Mouse (Mus musculus) cerebellum, adult 2 months (tissue): ENCODE data around the gene Cabp4. TPM values are rescaled to one million over a fixed set of nuclear protein-coding genes. Genes with fewer than 3 reads are reported as not detected.
"Not testable (repeated sequence)": the region's sequence is repeated elsewhere in the genome, so short reads cannot be mapped to it uniquely, and the experiment has no call there.

Source experiments
- DNase-seq, 2 experiments: peaks; one replicate each; pipeline ENCODE4 v3.0.0; 2021
- H3K27ac ChIP-seq: fragments of 200-500 bp; 2 replicates; pipeline ENCODE4 v1.5.1; 2012; ENCODE audit warnings: low read length, control low read depth, inconsistent platforms; ENCODE audit not compliant: insufficient read depth
- H3K27me3 ChIP-seq: fragments of 200-500 bp; 2 replicates; pipeline ENCODE4 v1.6.1; 2012; ENCODE audit warnings: inconsistent platforms, mild to moderate bottlenecking, low read length, moderate library complexity; ENCODE audit not compliant: control insufficient read depth, insufficient read depth
- H3K4me1 ChIP-seq: fragments of 200-500 bp; 2 replicates; pipeline ENCODE4 v1.6.1; 2011; ENCODE audit warnings: low read length; ENCODE audit not compliant: control insufficient read depth, insufficient read depth
- H3K4me3 ChIP-seq: fragments of 200-500 bp; replicated peaks from 2 replicates; pipeline ENCODE3; 2011; ENCODE audit warnings: mild to moderate bottlenecking, low read depth, low read length, control low read depth; ENCODE audit not compliant: insufficient read depth
- CTCF ChIP-seq: fragments of 200-500 bp; IDR thresholded peaks from 2 replicates; pipeline ENCODE4 v1.5.1; 2011; ENCODE audit warnings: low read depth, mild to moderate bottlenecking, control low read depth, low read length, moderate library complexity, borderline replicate concordance; ENCODE audit not compliant: insufficient read depth
- POLR2A ChIP-seq: fragments of 200-500 bp; IDR thresholded peaks from 2 replicates; pipeline ENCODE4 v1.6.1; 2011; ENCODE audit warnings: low read length, control low read depth, borderline replicate concordance; ENCODE audit not compliant: insufficient read depth
- WGBS: fragments of 180-500 bp; shearing (Covaris S2); methylation state at CpG from one replicate; pipeline ENCODE4 v1.1.7; 2018; 5-methylcytosine and 5-hydroxymethylcytosine counted together
- polyA plus RNA-seq: library from polyadenylated mRNA; depleted of rRNA; stranded (reverse); fragments of >200 nt; gene quantifications from 2 replicates; pipeline ENCODE4 v1.2.3, GENCODE M21; 2012

Cabp4 gene
- polyA plus RNA-seq, 1 experiment: 0.16 TPM

DNA sequence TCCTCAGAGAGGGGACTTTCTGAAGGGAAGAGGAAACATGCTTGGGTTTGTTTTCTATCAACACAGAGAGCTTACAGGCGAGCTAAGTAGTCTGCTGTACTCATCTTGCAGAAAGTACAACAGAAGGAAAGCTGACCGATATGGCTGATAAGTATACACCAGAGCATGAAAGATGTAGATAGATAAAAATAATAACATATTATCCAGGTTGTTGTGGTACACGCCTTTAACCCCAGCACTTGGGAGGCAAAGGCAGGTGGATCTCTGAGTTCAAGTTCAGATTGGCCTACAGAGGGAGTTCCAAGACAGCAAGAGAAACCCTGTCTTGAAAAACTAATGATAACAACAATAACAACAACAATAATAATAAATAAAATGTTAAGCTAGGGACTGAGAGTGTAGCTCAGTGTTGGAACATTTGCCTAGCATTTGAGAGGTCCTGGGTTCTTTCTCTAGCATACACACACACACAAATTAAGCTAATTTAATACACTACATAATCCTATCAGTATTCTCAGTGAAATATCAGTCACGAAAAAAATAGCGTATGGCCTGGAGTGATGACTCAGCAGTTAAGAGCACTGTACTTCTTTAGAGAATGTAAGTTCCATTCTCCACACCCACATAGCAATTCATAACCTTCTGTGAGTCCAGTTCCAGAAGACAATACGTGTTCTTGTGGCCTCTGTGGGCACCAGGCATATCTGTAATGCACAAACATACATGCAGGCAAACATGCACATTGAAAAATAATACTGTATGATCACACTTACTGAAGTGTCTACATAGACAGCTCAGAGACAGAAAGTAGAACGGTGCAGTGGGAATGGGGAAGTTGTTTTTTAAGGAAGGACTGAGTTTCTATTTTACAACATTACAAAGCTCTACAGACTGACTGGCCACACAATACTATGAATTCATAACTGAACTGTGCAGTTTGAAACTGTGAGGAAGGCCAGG is 21.1 kb downstream of the Cabp4 start:
- H3K4me3 ChIP-seq: no peak overlapping the region
- no peaks in the 10 kb centered on the region for H3K27me3 ChIP-seq
- 88% methylated on average over 7 of the region's 7 CpGs for WGBS
- peaks cover 6% of the 10 kb centered on the region; the same call in 1 of the 2 replicates for H3K4me1 ChIP-seq
- TF ChIP-seq CTCF (no peak), POLR2A (no peak)
- H3K27ac ChIP-seq: no peak overlapping the region
- no peak for DNase-seq

DNA sequence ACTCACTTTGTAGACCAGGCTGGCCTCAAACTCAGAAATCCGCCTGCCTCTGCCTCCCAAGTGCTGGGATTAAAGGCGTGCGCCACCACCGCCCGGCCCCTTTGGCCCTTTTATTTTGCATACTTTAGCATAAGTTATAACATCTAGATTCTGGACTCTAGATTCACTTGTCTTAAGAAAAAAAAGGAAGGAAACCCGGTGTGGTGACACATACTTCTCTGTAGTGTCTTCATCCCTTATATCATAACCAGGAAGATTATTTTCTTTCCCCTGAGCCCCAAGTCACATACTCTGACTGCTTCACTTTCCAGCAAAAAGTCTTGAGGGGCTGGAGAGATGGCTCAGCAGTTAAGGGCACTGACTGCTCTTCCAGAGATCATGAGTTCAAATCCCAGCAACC is 21.9 kb downstream of the Cabp4 start:
- DNase-seq, H3K4me3 ChIP-seq, H3K27me3 ChIP-seq, H3K27ac ChIP-seq, H3K4me1 ChIP-seq: not testable (repeated sequence)
- 67% methylated on average over 6 of the region's 6 CpGs for WGBS

DNA sequence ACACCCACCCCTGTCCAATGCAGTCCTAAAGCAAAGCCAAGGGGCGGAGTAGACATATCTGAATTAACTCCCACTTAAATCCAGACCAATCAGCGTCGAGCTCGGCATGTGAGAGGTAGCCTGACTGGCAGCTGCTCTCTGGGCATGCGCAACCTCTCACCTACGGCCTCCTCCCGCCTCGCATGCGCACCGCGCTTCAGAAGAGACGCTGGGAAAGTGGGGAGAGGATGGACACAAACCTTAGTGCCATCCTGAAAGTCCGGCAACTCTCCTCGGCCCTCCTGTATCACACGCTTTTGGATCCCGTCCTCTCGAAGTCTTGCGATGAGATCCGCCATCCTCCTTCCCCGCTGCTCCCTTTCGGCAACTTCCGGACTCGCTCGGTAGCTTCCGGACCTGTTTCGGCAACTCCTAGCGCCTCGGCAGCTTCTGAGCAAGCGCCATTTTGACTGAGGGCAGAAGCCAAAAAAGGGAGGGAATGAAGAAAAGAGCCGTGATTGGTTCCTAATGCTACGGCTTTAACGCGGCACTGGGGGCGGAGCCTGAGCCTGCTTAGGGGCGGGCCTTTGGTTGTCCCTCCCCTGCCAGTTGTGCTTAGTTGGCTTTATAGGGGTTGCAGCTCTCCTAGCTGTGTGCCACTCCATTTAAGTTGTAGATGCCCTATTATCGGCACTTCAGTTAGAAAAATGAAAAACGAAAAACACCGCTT is 22.6 kb downstream of the Cabp4 start:
- H3K27ac ChIP-seq: peak overlapping the region; percentile 63
- no peak for TF ChIP-seq CTCF
- TF ChIP-seq POLR2A: peak; percentile 80; the same call in 1 of the 2 replicates
- DNase-seq: peak; percentile 98
- 2% methylated on average over 38 of the region's 38 CpGs for WGBS
- H3K4me3 ChIP-seq: peak overlapping the region; percentile 64
- H3K4me1 ChIP-seq: no peaks in the 10 kb centered on the region
- no peaks in the 10 kb centered on the region for H3K27me3 ChIP-seq

DNA sequence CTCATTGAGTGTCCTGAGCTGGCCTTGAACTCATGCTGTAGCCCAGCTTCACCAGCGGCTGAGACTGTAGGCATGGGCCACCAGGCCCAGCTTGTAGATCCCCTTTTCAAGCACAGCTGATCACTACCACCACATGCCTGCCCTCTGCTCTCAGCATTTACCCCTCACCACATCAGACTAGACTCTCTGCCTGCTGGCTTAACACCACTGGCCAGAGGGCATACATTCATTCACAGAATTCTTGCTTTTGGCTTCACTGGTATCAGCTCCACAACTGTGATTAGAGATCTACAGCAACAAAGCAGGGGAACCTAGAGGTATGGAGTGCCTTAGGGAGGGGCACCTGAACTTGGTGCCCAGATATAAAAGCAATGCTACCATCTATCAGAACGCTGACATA is 23.3 kb downstream of the Cabp4 start:
- 96% methylated on average over 2 of the region's 2 CpGs for WGBS
- H3K27ac ChIP-seq: no peak overlapping the region

DNA sequence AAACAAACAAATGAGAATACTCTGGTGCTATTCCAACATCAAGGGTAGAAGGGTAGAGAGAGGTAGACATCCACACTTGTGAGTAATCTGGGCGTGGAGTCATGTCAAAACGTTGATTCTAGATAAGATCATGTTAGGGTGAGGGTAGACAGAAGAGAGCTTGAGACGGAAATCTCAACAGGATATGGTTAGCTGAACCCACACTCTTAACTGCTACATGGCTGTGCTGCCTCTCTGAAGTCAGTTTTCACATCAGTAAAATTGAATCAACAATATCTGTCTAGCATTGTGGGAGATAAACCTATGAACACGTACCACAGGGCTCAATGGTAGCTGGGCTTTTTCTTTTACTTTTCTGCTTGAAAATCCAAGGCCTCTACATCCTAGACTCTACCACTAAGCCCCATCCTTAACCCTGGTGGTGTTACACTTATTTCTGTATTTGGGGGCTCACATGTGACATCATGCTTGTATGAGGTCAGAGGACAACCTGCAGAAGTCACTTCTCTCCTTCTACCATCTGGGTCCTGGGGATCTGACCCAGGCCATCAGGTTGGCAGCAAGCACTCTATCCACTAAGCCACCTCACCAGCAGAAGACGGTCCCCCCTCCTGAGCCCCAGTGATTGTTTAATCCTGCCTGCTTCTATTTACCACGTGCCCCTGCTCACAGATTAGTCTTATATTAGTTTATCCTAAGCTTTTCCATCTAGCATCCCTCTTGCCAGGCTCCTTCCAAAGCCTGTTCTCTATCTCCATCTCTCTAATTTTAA is 23.9 kb downstream of the Cabp4 start:
- no peak for TF ChIP-seq CTCF
- TF ChIP-seq POLR2A: no peak
- H3K27ac ChIP-seq: no peak overlapping the region
- WGBS: 89% methylated on average over 6 of the region's 6 CpGs
- peak in 1 of 2 experiments; percentile 4 for DNase-seq
- no peak overlapping the region for H3K4me3 ChIP-seq
- H3K27me3 ChIP-seq: no peaks in the 10 kb centered on the region
- peaks cover 10% of the 10 kb centered on the region for H3K4me1 ChIP-seq

More for the DNA sequence above, 23.3 kb downstream of the Cabp4 start:
- no peak for TF ChIP-seq CTCF
- no peak for TF ChIP-seq POLR2A
- Histone ChIP-seq H3K4me3 (no peak overlapping the region), H3K27me3 (no peaks in the 10 kb centered on the region), H3K4me1 (peaks cover 4% of the 10 kb centered on the region; the same call in 1 of the 2 replicates)
- DNase-seq: no peak

DNA sequence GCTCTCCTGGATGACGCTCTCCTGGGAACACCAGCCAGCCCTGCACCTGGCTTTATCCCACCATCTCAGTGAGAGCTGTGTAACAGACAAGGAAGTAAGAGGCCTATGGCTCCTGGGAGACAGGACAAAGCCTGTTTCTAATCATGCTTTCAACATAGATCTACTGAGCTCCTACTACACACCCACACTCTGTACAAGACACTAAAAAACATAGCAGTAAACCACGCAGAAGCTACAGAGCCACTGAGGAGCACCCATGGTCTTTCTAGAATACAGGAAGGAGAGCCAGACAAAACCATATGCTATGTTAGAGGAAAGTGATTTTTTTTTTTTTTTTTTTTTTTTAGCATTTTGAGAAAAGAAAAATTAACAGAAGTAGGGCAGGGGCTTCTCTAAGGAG is 25.5 kb downstream of the Cabp4 start:
- no peak for TF ChIP-seq CTCF
- no peak for TF ChIP-seq POLR2A
- H3K4me3 ChIP-seq: no peak overlapping the region
- H3K4me1 ChIP-seq: peaks cover 24% of the 10 kb centered on the region
- no peak for DNase-seq
- 92% methylated on average over 2 of the region's 2 CpGs for WGBS
- H3K27ac ChIP-seq: no peak overlapping the region
- no peaks in the 10 kb centered on the region for H3K27me3 ChIP-seq

DNA sequence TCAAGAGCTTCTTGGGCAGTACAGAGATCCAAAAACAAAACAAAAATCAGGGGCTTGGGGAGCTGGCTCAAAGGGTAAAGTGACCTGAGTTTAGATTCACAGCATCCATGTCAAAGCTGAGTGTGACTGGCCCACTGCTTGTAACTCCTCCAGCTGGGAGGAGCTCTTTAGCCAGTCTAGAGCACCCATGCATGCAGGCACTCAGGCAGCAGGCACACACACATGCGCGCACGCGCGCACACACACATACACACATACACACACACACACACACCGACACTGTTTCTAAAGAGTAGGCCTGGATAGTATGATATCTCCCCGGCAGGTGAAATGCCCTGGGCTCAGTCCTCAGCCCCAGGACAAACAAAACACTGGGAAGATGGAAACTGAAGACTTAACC is 26.8 kb downstream of the Cabp4 start:
- Histone ChIP-seq H3K4me1 (peaks cover 37% of the 10 kb centered on the region), H3K27ac (no peak overlapping the region), H3K27me3 (no peaks in the 10 kb centered on the region), H3K4me3 (no peak overlapping the region)
- TF ChIP-seq CTCF: no peak
- no peak for TF ChIP-seq POLR2A
- no peak for DNase-seq
- WGBS: 95% methylated on average over 7 of the region's 7 CpGs

DNA sequence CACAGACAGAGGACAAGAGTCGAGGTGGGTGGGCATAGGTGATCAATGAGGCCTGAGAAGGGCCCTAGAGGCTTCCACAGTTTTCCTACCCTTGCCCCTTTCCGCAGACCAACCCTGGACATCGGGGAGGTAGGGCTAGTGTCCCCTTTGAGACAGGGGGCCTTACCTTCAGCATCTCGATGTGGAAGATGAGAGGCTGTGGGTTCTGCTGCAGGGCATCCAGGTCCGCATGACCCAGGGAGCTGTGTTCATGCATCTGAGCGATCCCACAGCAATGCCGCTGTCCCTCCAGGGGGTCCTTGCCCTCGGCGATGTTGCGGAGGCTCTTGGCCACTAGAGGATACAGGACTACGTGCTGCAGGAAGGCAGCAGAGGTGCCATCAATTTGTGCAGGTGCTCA is 28.0 kb downstream of the Cabp4 start:
- no peaks in the 10 kb centered on the region for H3K27me3 ChIP-seq
- 71% methylated on average over 11 of the region's 11 CpGs for WGBS

More for the DNA sequence above, 28.0 kb downstream of the Cabp4 start:
- no peak for DNase-seq
- no peak overlapping the region for H3K27ac ChIP-seq
- TF ChIP-seq CTCF: no peak
- no peak for TF ChIP-seq POLR2A
- H3K4me1 ChIP-seq: peaks cover 48% of the 10 kb centered on the region
- H3K4me3 ChIP-seq: no peak overlapping the region
